ENCODE assay signal across 9 mouse cellular contexts in genomic region chr1:136948511-136949275, GRCm38 (mm10). TPM values are rescaled to one million over a fixed set of nuclear protein-coding genes. Genes with fewer than 3 reads are reported as not detected.
DNase-seq lines count a peak whose midpoint lies in the region; ATAC-seq and TF ChIP-seq lines count a peak whose summit lies in the region.
"Had no signal": no experiment of that assay in that cellular context is flagged by ENCODE, and none has a peak within 500 bp of the region (broad histone marks: within the 10 kb centered on the region; RNA-seq: fewer than 3 reads in every experiment).

No protein-coding gene starts in this region.

- DNase-seq in right cerebral cortex, adult 18-20 months = peak; percentile 6
- no peak for DNase-seq in right cerebral cortex, postnatal 36 days (ENCODE audit: low spot score in 2 of 2)
- peak; percentile 65 for DNase-seq in heart, postnatal 4 days
- DNase-seq in limb, embryonic 14.5 days (ENCODE audit: low spot score) = peak; percentile 47
- peak; percentile 18 for DNase-seq in urinary bladder, postnatal 25 days (ENCODE audit: low spot score)
- DNase-seq in frontal cortex, postnatal 36 days (ENCODE audit: low spot score in 2 of 2) = no peak

- under 1% methylated on average over 60 of the region's 61 CpGs for WGBS in embryonic facial prominence, embryonic 12.5 days
- 1% methylated on average over 58 of the region's 61 CpGs for WGBS in limb, embryonic 14.5 days
- under 1% methylated on average over 61 of the region's 61 CpGs for WGBS in midbrain, embryonic 13.5 days

- H3K27me3 ChIP-seq in embryonic facial prominence, embryonic 12.5 days = peaks cover 61% of the 10 kb centered on the region
- peaks cover 95% of the 10 kb centered on the region for H3K27me3 ChIP-seq in limb, embryonic 14.5 days (ENCODE audit: control insufficient read depth, insufficient read depth, low read length)
- H3K27me3 ChIP-seq in midbrain, embryonic 13.5 days = peaks cover 97% of the 10 kb centered on the region

- peaks cover 30% of the 10 kb centered on the region for H3K4me1 ChIP-seq in embryonic facial prominence, embryonic 12.5 days
- H3K4me1 ChIP-seq in limb, embryonic 14.5 days (ENCODE audit: control insufficient read depth, insufficient read depth, low read length) = peaks cover 22% of the 10 kb centered on the region
- H3K4me1 ChIP-seq in midbrain, embryonic 13.5 days (replicated peaks) = peaks cover 63% of the 10 kb centered on the region

- H3K9ac ChIP-seq in embryonic facial prominence, embryonic 12.5 days = peak overlapping the region; percentile 42
- peak overlapping the region; percentile 34; the same call in 1 of the 2 replicates for H3K9ac ChIP-seq in limb, embryonic 14.5 days (ENCODE audit: low read depth, low read length, severe bottlenecking)
- peak overlapping the region; percentile 62 for H3K9ac ChIP-seq in midbrain, embryonic 13.5 days (replicated peaks)

- TF ChIP-seq POLR2A in limb, embryonic 14.5 days (IDR thresholded peaks at IDR 0.05; ENCODE audit: borderline replicate concordance, extremely low read depth, insufficient read depth, insufficient read length) = no peak

- no peaks in the 10 kb centered on the region for H3K9me3 ChIP-seq in embryonic facial prominence, embryonic 12.5 days
- no peaks in the 10 kb centered on the region for H3K9me3 ChIP-seq in limb, embryonic 14.5 days (ENCODE audit: control insufficient read depth, low read length)
- H3K9me3 ChIP-seq in midbrain, embryonic 13.5 days = no peaks in the 10 kb centered on the region

- ATAC-seq in embryonic facial prominence, embryonic 12.5 days (ENCODE audit: insufficient number of reproducible peaks, insufficient read depth, low FRiP score, low TSS enrichment) = peak; percentile 49; the same call in 1 of the 2 replicates
- ATAC-seq in limb, embryonic 14.5 days (ENCODE audit: low FRiP score, low read depth) = peak; percentile 74
- ATAC-seq in midbrain, embryonic 13.5 days = peak; percentile 80

- H3K27ac ChIP-seq in embryonic facial prominence, embryonic 12.5 days = no peak overlapping the region
- no peak overlapping the region for H3K27ac ChIP-seq in limb, embryonic 14.5 days (replicated peaks; ENCODE audit: low read depth, low read length)
- H3K27ac ChIP-seq in midbrain, embryonic 13.5 days = no peak overlapping the region

- H3K4me2 ChIP-seq in embryonic facial prominence, embryonic 12.5 days (replicated peaks) = peak overlapping the region; percentile 64
- H3K4me2 ChIP-seq in limb, embryonic 14.5 days (replicated peaks; ENCODE audit: low read depth, low read length, severe bottlenecking) = peak overlapping the region; percentile 96
- H3K4me2 ChIP-seq in midbrain, embryonic 13.5 days (replicated peaks) = peak overlapping the region; percentile 94

- peak overlapping the region; percentile 37 for H3K4me3 ChIP-seq in embryonic facial prominence, embryonic 12.5 days
- H3K4me3 ChIP-seq in limb, embryonic 14.5 days (replicated peaks; ENCODE audit: low read length) = peak overlapping the region; percentile 47
- peak overlapping the region; percentile 52 for H3K4me3 ChIP-seq in midbrain, embryonic 13.5 days (replicated peaks)

- no peaks in the 10 kb centered on the region for H3K36me3 ChIP-seq in embryonic facial prominence, embryonic 12.5 days
- H3K36me3 ChIP-seq in limb, embryonic 14.5 days (ENCODE audit: control insufficient read depth, insufficient read depth, low read length) = no peaks in the 10 kb centered on the region
- no peaks in the 10 kb centered on the region for H3K36me3 ChIP-seq in midbrain, embryonic 13.5 days

RNA-seq across cellular contexts. Expression of gene Nr5a2, which starts 11.6 kb away (rescaled TPM):
- 3.0 and 6.8 TPM in 2 replicates for polyA plus RNA-seq in embryonic facial prominence, embryonic 12.5 days (2016; fragmentation: Nextera tagmentation; extraction: Ambion mirVana)
- total RNA-seq in heart, postnatal 4 days (2021) = 1 to 10 TPM; 2.4 to 3.0 TPM
- polyA plus RNA-seq in limb, embryonic 14.5 days (2012; rRNA removed) = 1.0 and 1.1 TPM in 2 replicates
- 0.70 and 1.1 TPM in 2 replicates for polyA plus RNA-seq in limb, embryonic 14.5 days (2014; fragmentation: Nextera tagmentation; extraction: Ambion mirVana)
- 2.1 TPM in 2 replicates for polyA plus RNA-seq in midbrain, embryonic 13.5 days (2015; fragmentation: Nextera tagmentation; extraction: Ambion mirVana)
- total RNA-seq: neutrophil, adult 5-6 weeks had no signal

Comparison
In these comparisons a context has a peak if more than half of its experiments do, and no peak if none do; other contexts are left out.
1. DNase-seq: peak in right cerebral cortex, adult 18-20 months (single experiment), heart, postnatal 4 days (single experiment), limb, embryonic 14.5 days (single experiment) and urinary bladder, postnatal 25 days (single experiment); none in right cerebral cortex, postnatal 36 days (0 of 2) and frontal cortex, postnatal 36 days (0 of 2).
2. Peak in every context shown above with its lines, with median percentiles within 50 percentile points of each other: ATAC-seq, H3K4me2 ChIP-seq, H3K4me3 ChIP-seq and H3K9ac ChIP-seq.